Mouse (Mus musculus): ENCODE results near the gene Vax2. TPM values are rescaled to one million over a fixed set of nuclear protein-coding genes. Genes with fewer than 3 reads are reported as not detected.

The Vax2 gene
- total RNA-seq, 1 experiment from 2014 or later = not detected

- no peak for DNase-seq
Measured at GRCm38 (mm10) chr6:83711725-83712475, 836 bp downstream of the Vax2 start.

GRCm38 (mm10) chr6:83713271-83714136 lies 2.4 kb downstream of the Vax2 start:
- DNase-seq = no peak

GRCm38 (mm10) chr6:83714221-83715123 lies 3.4 kb downstream of the Vax2 start:
- DNase-seq = no peak

- DNase-seq = no peak
Measured at GRCm38 (mm10) chr6:83715461-83716196, 4.6 kb downstream of the Vax2 start.

- no peak for DNase-seq
Measured at GRCm38 (mm10) chr6:83717026-83717425, 6.0 kb downstream of the Vax2 start.

GRCm38 (mm10) chr6:83722526-83722925 lies 11.5 kb downstream of the Vax2 start:
- DNase-seq = no peak

- no peak for DNase-seq
Measured at GRCm38 (mm10) chr6:83727178-83727577, 16.1 kb downstream of the Vax2 start.

GRCm38 (mm10) chr6:83728488-83728887 lies 17.4 kb downstream of the Vax2 start:
- DNase-seq = peak; percentile 25

GRCm38 (mm10) chr6:83729350-83729970 lies 18.4 kb downstream of the Vax2 start:
- no peak for DNase-seq

GRCm38 (mm10) chr6:83731128-83731527 lies 20.1 kb downstream of the Vax2 start:
- peak; percentile 81 for DNase-seq

GRCm38 (mm10) chr6:83737311-83737710 lies 26.2 kb downstream of the Vax2 start:
- no peak for DNase-seq

- no peak for DNase-seq
Measured at GRCm38 (mm10) chr6:83738596-83738995, 27.5 kb downstream of the Vax2 start.

GRCm38 (mm10) chr6:83742761-83743160 lies 31.7 kb downstream of the Vax2 start, which contains the start of gene Atp6v1b1:
Gene Atp6v1b1 (plus strand): TSS chr6:83742990.
- no peak for DNase-seq

- DNase-seq = no peak
Measured at GRCm38 (mm10) chr6:83743212-83743611, 32.1 kb downstream of the Vax2 start.

GRCm38 (mm10) chr6:83744126-83744525 lies 33.1 kb downstream of the Vax2 start:
- no peak for DNase-seq

GRCm38 (mm10) chr6:83744557-83744956 lies 33.5 kb downstream of the Vax2 start:
- DNase-seq = no peak

GRCm38 (mm10) chr6:83745466-83745865 lies 34.4 kb downstream of the Vax2 start:
- no peak for DNase-seq

- DNase-seq = no peak
Measured at GRCm38 (mm10) chr6:83749286-83749685, 38.2 kb downstream of the Vax2 start.

- peak; percentile 56 for DNase-seq
Measured at GRCm38 (mm10) chr6:83750171-83750684, 39.2 kb downstream of the Vax2 start.

GRCm38 (mm10) chr6:83756051-83756450 lies 45.0 kb downstream of the Vax2 start:
- DNase-seq = no peak

- DNase-seq = no peak
Measured at GRCm38 (mm10) chr6:83762344-83762743, 51.3 kb downstream of the Vax2 start, which contains the start of gene Ankrd53. Gene Ankrd53 (plus strand): TSS chr6:83762644.
